8 mouse cellular contexts compared by ENCODE assay signal in genomic region chr14:20928848-20929745, GRCm38 (mm10). TPM values are rescaled to one million over a fixed set of nuclear protein-coding genes. Genes with fewer than 3 reads are reported as not detected.
DNase-seq lines count a peak whose midpoint lies in the region; ATAC-seq and TF ChIP-seq lines count a peak whose summit lies in the region.

TSS of gene Vcl (plus strand) at chr14:20929398.

- peak within 1 kb of the TSS; percentile 96 for H3K9ac ChIP-seq in heart, embryonic 11.5 days (ENCODE audit: low read depth, low read length)
- peak within 1 kb of the TSS; percentile 74 for H3K9ac ChIP-seq in kidney, embryonic 16.5 days (replicated peaks; ENCODE audit: low read length)
- H3K9ac ChIP-seq in liver, adult 2 months (ENCODE audit: low read depth, low read length) = peak within 1 kb of the TSS; percentile 91

- no peak for TF ChIP-seq CTCF in C2C12 (IDR thresholded peaks at IDR 0.05; ENCODE audit: control insufficient read depth, insufficient read depth, insufficient read length)
- TF ChIP-seq CTCF in brain, embryonic 14.5 days (IDR thresholded peaks at IDR 0.05; ENCODE audit: borderline replicate concordance, extremely low read depth, insufficient read depth, insufficient read length) = no peak
- TF ChIP-seq CTCF in liver, adult 2 months (IDR thresholded peaks at IDR 0.05; ENCODE audit: low read depth, low read length) = no peak

- H3ac ChIP-seq in C2C12 (ENCODE audit: control insufficient read depth, insufficient read length, low read depth) (peak within 1 kb of the TSS; percentile 74), myocyte (ENCODE audit: control insufficient read depth, insufficient read length) (peak within 1 kb of the TSS; percentile 74)

- H3K36me3 ChIP-seq in C2C12 (ENCODE audit: control insufficient read depth, insufficient read depth) = peaks cover 17% of the 10 kb centered on the region
- peaks cover 2% of the 10 kb centered on the region for H3K36me3 ChIP-seq in erythroblast, embryonic 14.5 days (ENCODE audit: control insufficient read depth)
- H3K36me3 ChIP-seq in heart, embryonic 11.5 days (ENCODE audit: control insufficient read depth, insufficient read depth, low read length) = no peaks in the 10 kb centered on the region
- H3K36me3 ChIP-seq in kidney, embryonic 16.5 days (ENCODE audit: insufficient read depth, low read length) = no peaks in the 10 kb centered on the region
- H3K36me3 ChIP-seq in liver, adult 2 months (ENCODE audit: control insufficient read depth, insufficient read depth, low read length) = no peaks in the 10 kb centered on the region
- no peaks in the 10 kb centered on the region for H3K36me3 ChIP-seq in myocyte (ENCODE audit: control insufficient read depth, insufficient read depth)
- H3K36me3 ChIP-seq in splenic B cell, adult 2 months (ENCODE audit: control insufficient read depth, insufficient read depth, low read length, poor library complexity, severe bottlenecking) = no peaks in the 10 kb centered on the region

- ATAC-seq in heart, embryonic 11.5 days (replicated peaks; ENCODE audit: insufficient number of reproducible peaks, low FRiP score, low TSS enrichment) = peak; percentile 97
- peak; percentile 99 for ATAC-seq in kidney, embryonic 16.5 days (ENCODE audit: low FRiP score, low TSS enrichment)

- peaks cover 58% of the 10 kb centered on the region for H3K4me1 ChIP-seq in erythroblast, embryonic 14.5 days (ENCODE audit: control insufficient read depth)
- peaks cover 7% of the 10 kb centered on the region; the same call in 1 of the 2 replicates for H3K4me1 ChIP-seq in heart, embryonic 11.5 days (ENCODE audit: control insufficient read depth, insufficient read depth, low read length)
- H3K4me1 ChIP-seq in kidney, embryonic 16.5 days (ENCODE audit: insufficient read depth, low read length) = peaks cover 24% of the 10 kb centered on the region
- H3K4me1 ChIP-seq in liver, adult 2 months (ENCODE audit: control insufficient read depth, insufficient read depth, low read length) = peaks cover 15% of the 10 kb centered on the region

- peak within 1 kb of the TSS; percentile 92 for H3K4me3 ChIP-seq in C2C12 (ENCODE audit: insufficient read depth, poor library complexity, severe bottlenecking)
- H3K4me3 ChIP-seq in erythroblast, embryonic 14.5 days (replicated peaks) = peak within 1 kb of the TSS; percentile 84
- peak within 1 kb of the TSS; percentile 98 for H3K4me3 ChIP-seq in heart, embryonic 11.5 days (ENCODE audit: low read depth, low read length)
- H3K4me3 ChIP-seq in kidney, embryonic 16.5 days (ENCODE audit: low read length) = peak within 1 kb of the TSS; percentile 83
- peak within 1 kb of the TSS; percentile 83 for H3K4me3 ChIP-seq in liver, adult 2 months (ENCODE audit: insufficient read depth, low read depth, low read length)
- peak within 1 kb of the TSS; percentile 96 for H3K4me3 ChIP-seq in myocyte

- under 1% methylated on average over 89 of the region's 89 CpGs for WGBS in heart, embryonic 11.5 days (ENCODE audit: insufficient replicate concordance)
- WGBS in kidney, embryonic 16.5 days = under 1% methylated on average over 88 of the region's 89 CpGs
- under 1% methylated on average over 88 of the region's 89 CpGs for WGBS in liver, adult 2 months

- peak; percentile 76; the same call in 1 of the 2 replicates for TF ChIP-seq POLR2A in brain, embryonic 14.5 days (IDR thresholded peaks at IDR 0.05; ENCODE audit: borderline replicate concordance, extremely low read depth, insufficient read depth, insufficient read length, poor library complexity, severe bottlenecking)
- TF ChIP-seq POLR2A in liver, adult 2 months (IDR thresholded peaks at IDR 0.05; ENCODE audit: extremely low read depth, insufficient read depth, low read length) = peak; percentile 99
- TF ChIP-seq POLR2A in myocyte (IDR thresholded peaks at IDR 0.05; ENCODE audit: insufficient read length, low read depth) = peak; percentile 99

- peaks cover 47% of the 10 kb centered on the region for H3K79me3 ChIP-seq in C2C12 (ENCODE audit: low read depth)

- H3K9me3 ChIP-seq in erythroblast, embryonic 14.5 days (ENCODE audit: control insufficient read depth, low read length) = no peaks in the 10 kb centered on the region
- H3K9me3 ChIP-seq in heart, embryonic 11.5 days (replicated peaks; ENCODE audit: control insufficient read depth, low read length) = no peaks in the 10 kb centered on the region
- no peaks in the 10 kb centered on the region for H3K9me3 ChIP-seq in kidney, embryonic 16.5 days (ENCODE audit: low read length)

- H3K27me3 ChIP-seq in C2C12 (ENCODE audit: control insufficient read depth, insufficient read depth, insufficient read length) (no peaks in the 10 kb centered on the region), myocyte (ENCODE audit: control insufficient read depth, insufficient read depth, insufficient read length) (no peaks in the 10 kb centered on the region)
- H3K27me3 ChIP-seq in erythroblast, embryonic 14.5 days (ENCODE audit: control insufficient read depth) = no peaks in the 10 kb centered on the region
- H3K27me3 ChIP-seq in heart, embryonic 11.5 days (ENCODE audit: control insufficient read depth, insufficient read depth, low read length) = no peaks in the 10 kb centered on the region
- no peaks in the 10 kb centered on the region for H3K27me3 ChIP-seq in kidney, embryonic 16.5 days (ENCODE audit: insufficient read depth, low read length)
- H3K27me3 ChIP-seq in liver, adult 2 months (ENCODE audit: control insufficient read depth, insufficient read depth, low read length) = no peaks in the 10 kb centered on the region
- no peaks in the 10 kb centered on the region for H3K27me3 ChIP-seq in splenic B cell, adult 2 months (ENCODE audit: control insufficient read depth, insufficient read depth, low read length, poor library complexity, severe bottlenecking)

- H3K27ac ChIP-seq in heart, embryonic 11.5 days (ENCODE audit: low read depth, low read length) = peak within 1 kb of the TSS; percentile 96
- H3K27ac ChIP-seq in kidney, embryonic 16.5 days (ENCODE audit: low read length) = peak within 1 kb of the TSS; percentile 76
- peak within 1 kb of the TSS; percentile 76 for H3K27ac ChIP-seq in liver, adult 2 months (replicated peaks; ENCODE audit: insufficient read depth, low read depth, low read length)

- H3K79me2 ChIP-seq in C2C12 (ENCODE audit: control insufficient read depth, insufficient read depth) (peaks cover 50% of the 10 kb centered on the region), myocyte (ENCODE audit: control insufficient read depth, insufficient read depth) (peaks cover 46% of the 10 kb centered on the region)
- H3K79me2 ChIP-seq in liver, adult 2 months (ENCODE audit: control insufficient read depth, insufficient read depth, low read length) = peaks cover 16% of the 10 kb centered on the region; the same call in 1 of the 2 replicates

- DNase-seq in brain, embryonic 14.5 days (ENCODE audit: low read depth) = peak; percentile 99
- peak; percentile 91 for DNase-seq in liver, adult 2 months (ENCODE audit: extremely low read depth, low read depth, low spot score)
- DNase-seq in splenic B cell, adult 2 months (ENCODE audit: low read depth, low spot score) = peak; percentile 94

- H3K4me2 ChIP-seq in heart, embryonic 11.5 days = peak within 1 kb of the TSS; percentile 83
- peak within 1 kb of the TSS; percentile 88 for H3K4me2 ChIP-seq in kidney, embryonic 16.5 days (replicated peaks; ENCODE audit: low read depth, low read length)
- peak within 1 kb of the TSS; percentile 96 for H3K4me2 ChIP-seq in myocyte (ENCODE audit: low read depth)

TF ChIP-seq in C2C12, 6 proteins besides CTCF, POLR2A, EP300 and RAD21:
- no peak for TF ChIP-seq MYOD1 (IDR thresholded peaks at IDR 0.05; ENCODE audit: control insufficient read depth, insufficient read length, low read depth)
- no peak for TF ChIP-seq MYOG (IDR thresholded peaks at IDR 0.05; ENCODE audit: control insufficient read depth, extremely low read depth, insufficient read length)
- no peak for TF ChIP-seq USF1 (IDR thresholded peaks at IDR 0.05; ENCODE audit: low read depth)
- TF ChIP-seq MAX (IDR thresholded peaks at IDR 0.05) = no peak
- no peak for TF ChIP-seq FOSL1 (IDR thresholded peaks at IDR 0.05; ENCODE audit: insufficient read depth, low read length, poor library complexity, severe bottlenecking)

TF ChIP-seq in myocyte, 11 proteins besides CTCF, POLR2A, EP300 and RAD21:
- TF ChIP-seq TCF12 (IDR thresholded peaks at IDR 0.05; ENCODE audit: insufficient read depth, poor library complexity, severe bottlenecking) = no peak
- TF ChIP-seq CEBPB (IDR thresholded peaks at IDR 0.05; ENCODE audit: insufficient read depth, poor library complexity, severe bottlenecking) = no peak
- TF ChIP-seq MAX (IDR thresholded peaks at IDR 0.05; ENCODE audit: low read depth) = no peak
- peak in 1 of 3 experiments; percentile 15 for TF ChIP-seq MYOG (IDR thresholded peaks at IDR 0.05; ENCODE audit: control insufficient read depth in 1 of 3, insufficient read depth in 1 of 3, insufficient read length in 2 of 3, low read depth in 2 of 3)
- TF ChIP-seq MYOD1 (IDR thresholded peaks at IDR 0.05; ENCODE audit: control insufficient read depth in 1 of 3, insufficient read length in 2 of 3, low read depth in 2 of 3) = peak in 1 of 3 experiments; percentile 1
- TF ChIP-seq REST (IDR thresholded peaks at IDR 0.05; ENCODE audit: insufficient read depth, insufficient read length) = no peak
- TF ChIP-seq SRF (IDR thresholded peaks at IDR 0.05; ENCODE audit: control insufficient read depth, insufficient read length, low read depth) = peak; percentile 98
- TF ChIP-seq E2F4 (IDR thresholded peaks at IDR 0.05; ENCODE audit: insufficient read depth) = no peak
- peak; percentile 99 for TF ChIP-seq POLR2AphosphoS2 (IDR thresholded peaks at IDR 0.05; ENCODE audit: insufficient read length, low read depth)
TF ChIP-seq in myocyte: peak in this region for 4.

RNA-seq across cellular contexts. Expression of gene Vcl, which starts in this region (rescaled TPM):
- polyA plus RNA-seq in C2C12 (2012; fragmentation: generic; extraction: Trizol) (129 TPM), myocyte (2012; fragmentation: generic; extraction: Trizol) (104 TPM)
- 18.0 and 24.4 TPM in 2 replicates for polyA plus RNA-seq in brain, embryonic 14.5 days (2012; rRNA removed)
- polyA plus RNA-seq in erythroblast, embryonic 14.5 days (2012) = 0.21 and 0.43 TPM in 2 replicates
- polyA plus RNA-seq in heart, embryonic 11.5 days (2014; fragmentation: Nextera tagmentation; extraction: Ambion mirVana) = 78.8 and 101 TPM in 2 replicates
- 54.9 and 57.7 TPM in 2 replicates for polyA plus RNA-seq in kidney, embryonic 16.5 days (2015; fragmentation: Nextera tagmentation; extraction: Ambion mirVana)
- total RNA-seq in liver, adult 2 months (2014; rRNA removed) = 12.1 and 13.6 TPM in 2 replicates
- 7.9 and 9.5 TPM in 2 replicates for polyA plus RNA-seq in liver, adult 2 months (2012; rRNA removed)

Comparison
In these comparisons a context has a peak if more than half of its experiments do, and no peak if none do; other contexts are left out.
1. Peak in every context shown above with its lines: DNase-seq, ATAC-seq, H3K4me3 ChIP-seq and H3K27ac ChIP-seq.